Mouse (Mus musculus): ENCODE measurements around the gene Fah. TPM values are rescaled to one million over a fixed set of nuclear protein-coding genes. Genes with fewer than 3 reads are reported as not detected.

The Fah gene
- 9.2 and 10.3 TPM in 2 replicates for total RNA-seq (2012; rRNA removed)

- peak within 1 kb of the TSS; percentile 76 for H3K27ac ChIP-seq (ENCODE audit: insufficient read depth, low read depth, low read length, poor library complexity, severe bottlenecking)
- in situ Hi-C loops (cut with MboI; ENCODE audit: low sequenced_read_pairs in 2 of 2, unreplicated experiment in 2 of 2), result no loop called here
- DNase-seq (ENCODE audit: low read depth, low spot score), result peak; percentile 91
Measured at GRCm38 (mm10) chr7:84606293-84606749, at the start of gene Fah. Gene Fah, minus strand, starts transcription at chr7:84606722.

GRCm38 (mm10) chr7:84652740-84653139 is 46.2 kb upstream of the Fah start:
- H3K36me3 ChIP-seq (ENCODE audit: control insufficient read depth, insufficient read depth, low read length, poor library complexity, severe bottlenecking), result no peaks in the 10 kb centered on the region
- H3K9ac ChIP-seq (ENCODE audit: insufficient read depth, low read depth, low read length, poor library complexity, severe bottlenecking), result no peak overlapping the region
- in situ Hi-C loops (cut with MboI; ENCODE audit: low sequenced_read_pairs in 2 of 2, unreplicated experiment in 2 of 2), result no loop called here
- DNase-seq (ENCODE audit: low read depth, low spot score), result no peak
- H3K27ac ChIP-seq (ENCODE audit: insufficient read depth, low read depth, low read length, poor library complexity, severe bottlenecking), result no peak overlapping the region
- no peak for TF ChIP-seq CHD2 (IDR thresholded peaks at IDR 0.05; ENCODE audit: low read depth, low read length)
- TF ChIP-seq ZNF384 (IDR thresholded peaks at IDR 0.05; ENCODE audit: low read depth, low read length), result no peak
- no peaks in the 10 kb centered on the region for H3K4me1 ChIP-seq (ENCODE audit: control insufficient read depth in 2 of 2, insufficient read depth in 2 of 2, low read length in 2 of 2, poor library complexity in 1 of 2)
- H3K9me3 ChIP-seq (ENCODE audit: control insufficient read depth, insufficient read depth, low read depth, low read length), result no peaks in the 10 kb centered on the region
- H3K4me3 ChIP-seq (ENCODE audit: insufficient read depth in 1 of 2, low read depth in 1 of 2, low read length in 2 of 2, poor library complexity in 1 of 2, severe bottlenecking in 1 of 2), result no peak overlapping the region

More at GRCm38 (mm10) chr7:84606293-84606749, at the start of gene Fah:
- Histone ChIP-seq H3K9ac (ENCODE audit: insufficient read depth, low read depth, low read length, poor library complexity, severe bottlenecking) (peak within 1 kb of the TSS; percentile 80), H3K4me3 (ENCODE audit: insufficient read depth in 1 of 2, low read depth in 1 of 2, low read length in 2 of 2, poor library complexity in 1 of 2, severe bottlenecking in 1 of 2) (peak within 1 kb of the TSS; percentile 73 to 99), H3K4me1 (ENCODE audit: control insufficient read depth in 2 of 2, insufficient read depth in 2 of 2, low read length in 2 of 2, poor library complexity in 1 of 2) (peaks cover 0 to 5% of the 10 kb centered on the region in 2 experiments; a peak in 1 of 4 replicates), H3K9me3 (ENCODE audit: control insufficient read depth, insufficient read depth, low read depth, low read length) (no peaks in the 10 kb centered on the region), H3K36me3 (ENCODE audit: control insufficient read depth, insufficient read depth, low read length, poor library complexity, severe bottlenecking) (no peaks in the 10 kb centered on the region)
- no peak for TF ChIP-seq CHD2 (IDR thresholded peaks at IDR 0.05; ENCODE audit: low read depth, low read length)
- TF ChIP-seq HCFC1 (IDR thresholded peaks at IDR 0.05; ENCODE audit: borderline replicate concordance, insufficient read depth, low read length), result peak; percentile 46; the same call in 1 of the 2 replicates

- H3K9me3 ChIP-seq (ENCODE audit: control insufficient read depth, insufficient read depth, low read depth, low read length), result no peaks in the 10 kb centered on the region
- no peak for DNase-seq (ENCODE audit: low read depth, low spot score)
- no peak overlapping the region for H3K27ac ChIP-seq (ENCODE audit: insufficient read depth, low read depth, low read length, poor library complexity, severe bottlenecking)
- in situ Hi-C loops (cut with MboI; ENCODE audit: low sequenced_read_pairs in 2 of 2, unreplicated experiment in 2 of 2), result no loop called here
- H3K4me1 ChIP-seq (ENCODE audit: control insufficient read depth in 2 of 2, insufficient read depth in 2 of 2, low read length in 2 of 2, poor library complexity in 1 of 2), result no peaks in the 10 kb centered on the region
- TF ChIP-seq ZNF384 (IDR thresholded peaks at IDR 0.05; ENCODE audit: low read depth, low read length), result no peak
- no peak for TF ChIP-seq HCFC1 (IDR thresholded peaks at IDR 0.05; ENCODE audit: borderline replicate concordance, insufficient read depth, low read length)
- TF ChIP-seq MAFK (IDR thresholded peaks at IDR 0.05; ENCODE audit: insufficient read depth, low read depth, low read length), result no peak
- TF ChIP-seq CHD2 (IDR thresholded peaks at IDR 0.05; ENCODE audit: low read depth, low read length), result no peak
- TF ChIP-seq ZC3H11A (IDR thresholded peaks at IDR 0.05; ENCODE audit: borderline replicate concordance, low read depth, low read length), result no peak
- H3K36me3 ChIP-seq (ENCODE audit: control insufficient read depth, insufficient read depth, low read length, poor library complexity, severe bottlenecking), result no peaks in the 10 kb centered on the region
- no peak overlapping the region for H3K9ac ChIP-seq (ENCODE audit: insufficient read depth, low read depth, low read length, poor library complexity, severe bottlenecking)
- H3K4me3 ChIP-seq (ENCODE audit: insufficient read depth in 1 of 2, low read depth in 1 of 2, low read length in 2 of 2, poor library complexity in 1 of 2, severe bottlenecking in 1 of 2), result no peak overlapping the region
Measured at GRCm38 (mm10) chr7:84651987-84652321, 45.4 kb upstream of the Fah start.

- peak; percentile 19 for DNase-seq (ENCODE audit: low read depth, low spot score)
- H3K27ac ChIP-seq (ENCODE audit: insufficient read depth, low read depth, low read length, poor library complexity, severe bottlenecking), result no peak overlapping the region
- in situ Hi-C loops (cut with MboI; ENCODE audit: low sequenced_read_pairs in 2 of 2, unreplicated experiment in 2 of 2), result no loop called here
- TF ChIP-seq CHD2 (IDR thresholded peaks at IDR 0.05; ENCODE audit: low read depth, low read length), result no peak
- no peak for TF ChIP-seq ZC3H11A (IDR thresholded peaks at IDR 0.05; ENCODE audit: borderline replicate concordance, low read depth, low read length)
- TF ChIP-seq HCFC1 (IDR thresholded peaks at IDR 0.05; ENCODE audit: borderline replicate concordance, insufficient read depth, low read length), result no peak
- TF ChIP-seq MAFK (IDR thresholded peaks at IDR 0.05; ENCODE audit: insufficient read depth, low read depth, low read length), result no peak
- no peak for TF ChIP-seq ZNF384 (IDR thresholded peaks at IDR 0.05; ENCODE audit: low read depth, low read length)
- H3K9ac ChIP-seq (ENCODE audit: insufficient read depth, low read depth, low read length, poor library complexity, severe bottlenecking), result no peak overlapping the region
- no peak overlapping the region for H3K4me3 ChIP-seq (ENCODE audit: insufficient read depth in 1 of 2, low read depth in 1 of 2, low read length in 2 of 2, poor library complexity in 1 of 2, severe bottlenecking in 1 of 2)
- no peaks in the 10 kb centered on the region for H3K4me1 ChIP-seq (ENCODE audit: control insufficient read depth in 2 of 2, insufficient read depth in 2 of 2, low read length in 2 of 2, poor library complexity in 1 of 2)
- H3K36me3 ChIP-seq (ENCODE audit: control insufficient read depth, insufficient read depth, low read length, poor library complexity, severe bottlenecking), result no peaks in the 10 kb centered on the region
- no peaks in the 10 kb centered on the region for H3K9me3 ChIP-seq (ENCODE audit: control insufficient read depth, insufficient read depth, low read depth, low read length)
Measured at GRCm38 (mm10) chr7:84651303-84651986, 44.9 kb upstream of the Fah start.

- Histone ChIP-seq H3K4me1 (ENCODE audit: control insufficient read depth in 2 of 2, insufficient read depth in 2 of 2, low read length in 2 of 2, poor library complexity in 1 of 2) (no peaks in the 10 kb centered on the region), H3K4me3 (ENCODE audit: insufficient read depth in 1 of 2, low read depth in 1 of 2, low read length in 2 of 2, poor library complexity in 1 of 2, severe bottlenecking in 1 of 2) (no peak overlapping the region), H3K9me3 (ENCODE audit: control insufficient read depth, insufficient read depth, low read depth, low read length) (no peaks in the 10 kb centered on the region), H3K36me3 (ENCODE audit: control insufficient read depth, insufficient read depth, low read length, poor library complexity, severe bottlenecking) (no peaks in the 10 kb centered on the region), H3K27ac (ENCODE audit: insufficient read depth, low read depth, low read length, poor library complexity, severe bottlenecking) (no peak overlapping the region), H3K9ac (ENCODE audit: insufficient read depth, low read depth, low read length, poor library complexity, severe bottlenecking) (no peak overlapping the region)
- no peak for TF ChIP-seq ZNF384 (IDR thresholded peaks at IDR 0.05; ENCODE audit: low read depth, low read length)
- no peak for TF ChIP-seq HCFC1 (IDR thresholded peaks at IDR 0.05; ENCODE audit: borderline replicate concordance, insufficient read depth, low read length)
- TF ChIP-seq MAFK (IDR thresholded peaks at IDR 0.05; ENCODE audit: insufficient read depth, low read depth, low read length), result no peak
- TF ChIP-seq CHD2 (IDR thresholded peaks at IDR 0.05; ENCODE audit: low read depth, low read length), result no peak
- no peak for TF ChIP-seq ZC3H11A (IDR thresholded peaks at IDR 0.05; ENCODE audit: borderline replicate concordance, low read depth, low read length)
- in situ Hi-C loops (cut with MboI; ENCODE audit: low sequenced_read_pairs in 2 of 2, unreplicated experiment in 2 of 2), result no loop called here
- no peak for DNase-seq (ENCODE audit: low read depth, low spot score)
Measured at GRCm38 (mm10) chr7:84649016-84649415, 42.5 kb upstream of the Fah start.
